13 mouse cellular contexts compared by ENCODE assay signal in genomic region chr5:124872033-124872432, GRCm38 (mm10). TPM values are rescaled to one million over a fixed set of nuclear protein-coding genes. Genes with fewer than 3 reads are reported as not detected.
DNase-seq lines count a peak whose midpoint lies in the region; ATAC-seq and TF ChIP-seq lines count a peak whose summit lies in the region.
"Had no signal": no experiment of that assay in that cellular context is flagged by ENCODE, and none has a peak within 500 bp of the region (broad histone marks: within the 10 kb centered on the region; RNA-seq: fewer than 3 reads in every experiment).

No protein-coding gene starts in this region.

- 35% methylated on average over 2 of the region's 2 CpGs for WGBS in intestine, embryonic 14.5 days
- WGBS in intestine, postnatal 0 days, result 50% methylated on average over 2 of the region's 2 CpGs
- WGBS in thymus, adult 2 months, result 93% methylated on average over 2 of the region's 2 CpGs

- DNase-seq in intestine, embryonic 14.5 days (ENCODE audit: low spot score), result no peak
- DNase-seq in 3T3-L1 (ENCODE audit: low read depth, low spot score), result peak; percentile 89
- DNase-seq in adrenal gland, postnatal 14 days, result peak; percentile 78
- peak; percentile 47 to 50 for DNase-seq in kidney, postnatal 25 days
- DNase-seq in cerebellum, postnatal 36 days, result no peak
- DNase-seq in thymus, adult 2 months, result no peak
- DNase-seq: cerebellum, postnatal 14 days; gastrocnemius, postnatal 36 days had no signal

- no peak for TF ChIP-seq CTCF in intestine, postnatal 0 days (IDR thresholded peaks at IDR 0.05; ENCODE audit: low read depth)
- TF ChIP-seq CTCF in thymus, adult 2 months (IDR thresholded peaks at IDR 0.05; ENCODE audit: borderline replicate concordance, control insufficient read depth, extremely low read depth, insufficient read depth, low read length, poor library complexity), result no peak

- peak overlapping the region; percentile 20; the same call in 1 of the 2 replicates for H3K4me2 ChIP-seq in intestine, embryonic 14.5 days (ENCODE audit: low read length)
- H3K4me2 ChIP-seq in intestine, postnatal 0 days (replicated peaks; ENCODE audit: low read depth), result no peak overlapping the region
- H3K4me2 ChIP-seq: limb, embryonic 12.5 days; neural tube, embryonic 13.5 days had no signal

- H3K27ac ChIP-seq in intestine, embryonic 14.5 days (ENCODE audit: low read depth), result peak overlapping the region; percentile 54; the same call in 1 of the 2 replicates
- H3K27ac ChIP-seq in intestine, postnatal 0 days (ENCODE audit: low read depth, low read length), result no peak overlapping the region
- no peak overlapping the region for H3K27ac ChIP-seq in thymus, adult 2 months (ENCODE audit: control insufficient read depth, insufficient read depth, low read length)
- H3K27ac ChIP-seq: limb, embryonic 12.5 days; midbrain, embryonic 10.5 days; neural tube, embryonic 13.5 days had no signal

- peaks cover 31% of the 10 kb centered on the region for H3K4me1 ChIP-seq in intestine, embryonic 14.5 days (replicated peaks; ENCODE audit: control insufficient read depth, insufficient read depth, low read length)
- 0 out of 2 replicates have a peak, but pooled peaks cover 3% of the 10 kb centered on the region for H3K4me1 ChIP-seq in intestine, postnatal 0 days (replicated peaks; ENCODE audit: control insufficient read depth, insufficient read depth, low read length)
- no peaks in the 10 kb centered on the region for H3K4me1 ChIP-seq in thymus, adult 2 months (replicated peaks; ENCODE audit: control insufficient read depth, insufficient read depth, low read length)

- H3K4me3 ChIP-seq in intestine, embryonic 14.5 days (ENCODE audit: low read depth, low read length), result no peak overlapping the region
- H3K4me3 ChIP-seq in intestine, postnatal 0 days (ENCODE audit: low read depth, low read length), result no peak overlapping the region
- H3K4me3 ChIP-seq in thymus, adult 2 months (ENCODE audit: control insufficient read depth, insufficient read depth, low read length), result no peak overlapping the region
- H3K4me3 ChIP-seq: limb, embryonic 12.5 days; midbrain, embryonic 10.5 days; neural tube, embryonic 13.5 days had no signal

- H3K9ac ChIP-seq in intestine, embryonic 14.5 days (ENCODE audit: low read length), result 0 out of 2 replicates have a peak overlapping the region, but pooled peaks have one; percentile 7
- H3K9ac ChIP-seq in intestine, postnatal 0 days (ENCODE audit: low read depth, low read length), result no peak overlapping the region
- H3K9ac ChIP-seq: limb, embryonic 12.5 days; neural tube, embryonic 13.5 days had no signal

- no peaks in the 10 kb centered on the region for H3K27me3 ChIP-seq in intestine, embryonic 14.5 days (replicated peaks; ENCODE audit: control insufficient read depth, insufficient read depth, low read length)
- no peaks in the 10 kb centered on the region for H3K27me3 ChIP-seq in intestine, postnatal 0 days (replicated peaks; ENCODE audit: control insufficient read depth, insufficient read depth, low read length)
- no peaks in the 10 kb centered on the region for H3K27me3 ChIP-seq in thymus, adult 2 months (ENCODE audit: control insufficient read depth, insufficient read depth, low read length)
- H3K27me3 ChIP-seq: limb, embryonic 12.5 days; neural tube, embryonic 13.5 days had no signal

- no peak for ATAC-seq in intestine, embryonic 14.5 days (replicated peaks; ENCODE audit: low FRiP score, low TSS enrichment, low read depth)
- ATAC-seq in intestine, postnatal 0 days, result no peak
- no peak for ATAC-seq in erythroblast, adult 5-6 weeks (replicated peaks; ENCODE audit: low FRiP score, poor library complexity, severe bottlenecking)

- no peaks in the 10 kb centered on the region for H3K9me3 ChIP-seq in intestine, embryonic 14.5 days (ENCODE audit: control insufficient read depth, low read length)
- H3K9me3 ChIP-seq in intestine, postnatal 0 days (ENCODE audit: control insufficient read depth), result no peaks in the 10 kb centered on the region
- H3K9me3 ChIP-seq: limb, embryonic 12.5 days; midbrain, embryonic 10.5 days; neural tube, embryonic 13.5 days had no signal

- peaks cover 35% of the 10 kb centered on the region; the same call in 1 of the 2 replicates for H3K36me3 ChIP-seq in intestine, embryonic 14.5 days (ENCODE audit: control insufficient read depth, insufficient read depth, low read length)
- H3K36me3 ChIP-seq in intestine, postnatal 0 days (ENCODE audit: control insufficient read depth, insufficient read depth), result no peaks in the 10 kb centered on the region
- no peaks in the 10 kb centered on the region for H3K36me3 ChIP-seq in thymus, adult 2 months (ENCODE audit: control insufficient read depth, insufficient read depth, low read length)

- no peak for TF ChIP-seq POLR2A in thymus, adult 2 months (IDR thresholded peaks at IDR 0.05; ENCODE audit: control insufficient read depth, extremely low read depth, insufficient read depth, low read length, poor library complexity)

RNA-seq across cellular contexts. Expression of gene Zfp664, which starts 9.5 kb away (rescaled TPM):
- 69.6 and 81.1 TPM in 2 replicates for polyA plus RNA-seq in intestine, embryonic 14.5 days (2014; fragmentation: Nextera tagmentation; extraction: Ambion mirVana)
- 34.7 and 36.7 TPM in 2 replicates for polyA plus RNA-seq in intestine, postnatal 0 days (2015; fragmentation: Nextera tagmentation; extraction: Ambion mirVana)
- 53.2 and 54.8 TPM in 2 replicates for total RNA-seq in adrenal gland, postnatal 14 days (2021)
- 35.7 and 42.0 TPM in 2 replicates for polyA plus RNA-seq in thymus, adult 2 months (2012; rRNA removed)
- 3.3 and 3.8 TPM in 2 replicates for total RNA-seq in erythroblast, adult 5-6 weeks (2015; ENCODE audit: low replicate concordance)
- total RNA-seq in erythroblast, adult 5-6 weeks (2017; ENCODE audit: low replicate concordance), result 5.0 and 7.9 TPM in 2 replicates

RNA-seq across cellular contexts. Expression of gene Ccdc92, which starts 9.8 kb away (rescaled TPM):
- polyA plus RNA-seq in intestine, embryonic 14.5 days (2014; fragmentation: Nextera tagmentation; extraction: Ambion mirVana), result 6.8 and 7.4 TPM in 2 replicates
- 3.3 TPM in 2 replicates for polyA plus RNA-seq in intestine, postnatal 0 days (2015; fragmentation: Nextera tagmentation; extraction: Ambion mirVana)
- 4.2 and 6.2 TPM in 2 replicates for total RNA-seq in adrenal gland, postnatal 14 days (2021)
- 16.1 and 17.5 TPM in 2 replicates for polyA plus RNA-seq in thymus, adult 2 months (2012; rRNA removed)
- not detected in 2 replicates for total RNA-seq in erythroblast, adult 5-6 weeks (2015; ENCODE audit: low replicate concordance)
- not detected in 2 replicates for total RNA-seq in erythroblast, adult 5-6 weeks (2017; ENCODE audit: low replicate concordance)

Comparison
In these comparisons a context has a peak if more than half of its experiments do, and no peak if none do; other contexts are left out.
1. DNase-seq: peak in 3T3-L1 (single experiment), adrenal gland, postnatal 14 days (single experiment) and kidney, postnatal 25 days (2 of 2); none in intestine, embryonic 14.5 days (single experiment), cerebellum, postnatal 36 days (0 of 2) and thymus, adult 2 months (single experiment).